11 mouse cellular contexts compared by ENCODE assay signal in the genomic region with DNA sequence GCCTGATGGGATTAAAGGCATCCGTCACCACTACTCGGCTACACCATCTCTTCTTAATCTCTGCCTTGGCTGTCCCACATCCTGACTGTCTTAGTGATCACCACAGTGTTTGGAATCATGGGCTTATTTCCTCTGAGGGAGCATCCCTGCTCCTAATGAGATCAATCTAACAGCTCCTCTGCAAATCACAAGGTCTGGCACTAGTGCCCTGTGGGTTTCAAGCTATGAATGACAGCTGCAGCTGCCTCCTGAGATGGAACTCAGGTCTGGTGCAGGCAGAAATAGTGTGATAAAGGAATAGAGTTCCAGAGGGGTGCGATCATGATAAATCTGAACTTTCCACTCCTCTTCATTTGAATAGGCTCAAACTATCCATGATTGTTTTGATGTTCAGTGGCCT.
"Had no signal": no experiment of that assay in that cellular context is flagged by ENCODE, and none has a peak within 500 bp of the region (broad histone marks: within the 10 kb centered on the region; RNA-seq: fewer than 3 reads in every experiment).

No protein-coding gene starts in this region.

- H3K4me3 ChIP-seq: kidney, embryonic 15.5 days; limb, embryonic 13.5 days; liver, embryonic 13.5 days; neural tube, embryonic 13.5 days had no signal

- H3K27me3 ChIP-seq: kidney, embryonic 15.5 days; limb, embryonic 13.5 days; liver, embryonic 13.5 days; neural tube, embryonic 13.5 days had no signal

- H3K9ac ChIP-seq: kidney, embryonic 15.5 days; limb, embryonic 13.5 days; liver, embryonic 13.5 days; neural tube, embryonic 13.5 days had no signal

- H3K36me3 ChIP-seq: kidney, embryonic 15.5 days; limb, embryonic 13.5 days; liver, embryonic 13.5 days; neural tube, embryonic 13.5 days had no signal

- H3K9me3 ChIP-seq: kidney, embryonic 15.5 days; limb, embryonic 13.5 days; liver, embryonic 13.5 days; neural tube, embryonic 13.5 days had no signal

- H3K27ac ChIP-seq: kidney, embryonic 15.5 days; limb, embryonic 13.5 days; liver, embryonic 13.5 days; neural tube, embryonic 13.5 days; stomach, postnatal 0 days had no signal

- ATAC-seq: intestine, embryonic 16.5 days had no signal

- H3K4me2 ChIP-seq: kidney, embryonic 15.5 days; limb, embryonic 13.5 days; liver, embryonic 13.5 days; neural tube, embryonic 13.5 days had no signal

- DNase-seq: kidney, adult 2 months; kidney, postnatal 14 days; left cerebral cortex, postnatal 4 days; liver, embryonic 13.5 days; lung, adult 18-20 months; thymus, postnatal 4 days had no signal

- H3K4me1 ChIP-seq: limb, embryonic 13.5 days; liver, embryonic 13.5 days; neural tube, embryonic 13.5 days had no signal
